Mouse (Mus musculus) embryonic facial prominence, embryonic 14.5 days (tissue): ENCODE results near the gene Aatk. TPM values are rescaled to one million over a fixed set of nuclear protein-coding genes. Genes with fewer than 3 reads are reported as not detected.

Experiments
- ATAC-seq: fragments of 200-750 bp; cut with Nextera tagmentation; 2 replicates; pipeline ENCODE4 v1.8.0; 2017; ENCODE audit warnings: low read depth, moderate number of reproducible peaks, moderate TSS enrichment
- DNase-seq: peaks from one replicate; pipeline ENCODE4 v3.0.0-alpha.2; 2015; ENCODE audit warnings: low spot score
- H3K27ac ChIP-seq: fragments of 300-500 bp; sonication (generic); replicated peaks from 2 replicates; pipeline ENCODE4 v1.5.1; 2014; ENCODE audit warnings: low read depth, mild to moderate bottlenecking, low read length, moderate library complexity
- H3K27me3 ChIP-seq: fragments of 300-500 bp; sonication (generic); replicated peaks from 2 replicates; pipeline ENCODE4 v1.6.1; 2014; ENCODE audit warnings: low read length; ENCODE audit not compliant: control insufficient read depth, insufficient read depth
- H3K36me3 ChIP-seq: fragments of 300-500 bp; sonication (generic); 2 replicates; pipeline ENCODE4 v1.6.1; 2014; ENCODE audit warnings: low read length, mixed read lengths; ENCODE audit not compliant: control insufficient read depth, insufficient read depth
- H3K4me1 ChIP-seq: fragments of 300-500 bp; sonication (generic); 2 replicates; pipeline ENCODE4 v1.6.1; 2014; ENCODE audit warnings: antibody characterized with exemption, low read length; ENCODE audit not compliant: control insufficient read depth, insufficient read depth
- H3K4me2 ChIP-seq: fragments of 300-500 bp; sonication (generic); 2 replicates; pipeline ENCODE4 v1.6.1; 2014; ENCODE audit warnings: low read depth, mild to moderate bottlenecking, low read length, moderate library complexity, mixed read lengths
- H3K4me3 ChIP-seq: fragments of 300-500 bp; sonication (generic); 2 replicates; pipeline ENCODE4 v1.5.1; 2014; ENCODE audit warnings: low read depth, mild to moderate bottlenecking, low read length
- H3K9ac ChIP-seq: fragments of 300-500 bp; sonication (generic); 2 replicates; pipeline ENCODE4 v1.6.1; 2014; ENCODE audit warnings: low read depth, mild to moderate bottlenecking, low read length, moderate library complexity, mixed read lengths
- H3K9me3 ChIP-seq: fragments of 300-500 bp; sonication (generic); 2 replicates; pipeline ENCODE4 v1.6.1; 2016; ENCODE audit warnings: low read length; ENCODE audit not compliant: control insufficient read depth
- WGBS: fragments of 180-500 bp; shearing (Covaris S2); extraction: QIAGEN DNeasy Blood & Tissue Kit; methylation state at CpG from one replicate; pipeline ENCODE4 v1.1.7; 2014; 5-methylcytosine and 5-hydroxymethylcytosine counted together
- microRNA counts: library from miRNA; unstranded; fragments of <30 nt; microRNA quantifications from one replicate; lab custom pipeline; 2017
- microRNA-seq: library from miRNA; unstranded; fragments of <30 nt; microRNA quantifications from one replicate; pipeline ENCODE4, GENCODE M21; 2016; ENCODE audit warnings: borderline number of aligned reads
- polyA plus RNA-seq: library from polyadenylated mRNA; unstranded; fragments of >200 nt; fragmentation: Nextera tagmentation; extraction: Ambion mirVana; gene quantifications from 2 replicates; pipeline ENCODE4 v1.2.1, GENCODE M21; 2014

Gene Aatk
- polyA plus RNA-seq, 1 experiment from 2014 or later = 10.8 TPM

GRCm38 (mm10) chr11:119967401-119967800 is 79.6 kb downstream of the Aatk start:
- no peak overlapping the region for H3K27ac ChIP-seq
- no peaks in the 10 kb centered on the region for H3K4me1 ChIP-seq
- H3K9me3 ChIP-seq = no peaks in the 10 kb centered on the region
- H3K4me3 ChIP-seq = no peak overlapping the region
- H3K36me3 ChIP-seq = 0 out of 2 replicates have a peak, but pooled peaks cover 19% of the 10 kb centered on the region
- H3K4me2 ChIP-seq = no peak overlapping the region
- H3K27me3 ChIP-seq = no peaks in the 10 kb centered on the region
- ATAC-seq (no peak), DNase-seq (no peak)
- H3K9ac ChIP-seq = no peak overlapping the region
- WGBS = 65% methylated on average over 8 of the region's 8 CpGs

GRCm38 (mm10) chr11:119966294-119966693 is 80.7 kb downstream of the Aatk start:
- no peak overlapping the region for H3K4me2 ChIP-seq
- peaks cover 19% of the 10 kb centered on the region; the same call in 1 of the 2 replicates for H3K36me3 ChIP-seq
- no peak overlapping the region for H3K4me3 ChIP-seq
- ATAC-seq (peak; percentile 74), DNase-seq (peak; percentile 78)
- H3K9me3 ChIP-seq = no peaks in the 10 kb centered on the region
- H3K27ac ChIP-seq = no peak overlapping the region; the same call in 1 of the 2 replicates
- no peaks in the 10 kb centered on the region for H3K27me3 ChIP-seq
- H3K9ac ChIP-seq = no peak overlapping the region
- 76% methylated on average over 6 of the region's 6 CpGs for WGBS
- H3K4me1 ChIP-seq = no peaks in the 10 kb centered on the region

GRCm38 (mm10) chr11:119965053-119965452 is 81.9 kb downstream of the Aatk start:
- H3K36me3 ChIP-seq = peaks cover 22% of the 10 kb centered on the region; the same call in 1 of the 2 replicates
- no peaks in the 10 kb centered on the region for H3K27me3 ChIP-seq
- H3K9ac ChIP-seq = 0 out of 2 replicates have a peak overlapping the region, but pooled peaks have one; percentile 8
- ATAC-seq (no peak), DNase-seq (no peak)
- H3K4me3 ChIP-seq = no peak overlapping the region
- 34% methylated on average over 9 of the region's 9 CpGs for WGBS
- H3K27ac ChIP-seq = no peak overlapping the region
- H3K9me3 ChIP-seq = no peaks in the 10 kb centered on the region
- H3K4me2 ChIP-seq = no peak overlapping the region
- H3K4me1 ChIP-seq = no peaks in the 10 kb centered on the region

DNA sequence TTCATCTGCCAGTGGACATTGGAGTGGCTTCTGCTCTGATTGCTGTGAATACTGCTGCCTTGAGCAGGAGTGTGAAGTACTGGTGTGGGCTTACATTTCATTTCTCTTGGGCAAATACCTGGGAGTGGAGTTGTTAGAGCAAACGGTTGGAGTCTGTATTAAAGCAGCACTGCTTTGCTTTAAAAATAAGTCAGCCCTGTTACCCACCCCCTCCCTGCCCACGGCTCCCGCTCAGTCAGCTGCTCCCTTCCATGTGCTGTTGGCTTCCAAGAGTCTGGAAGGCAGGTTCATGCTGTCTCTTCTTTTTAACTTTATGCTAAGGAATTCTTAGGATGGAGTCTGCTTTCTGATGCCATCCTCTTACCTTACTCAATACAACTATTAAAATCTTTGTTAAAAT is 85.5 kb downstream of the Aatk start:
- Histone ChIP-seq H3K9me3 (no peaks in the 10 kb centered on the region), H3K36me3 (peaks cover 14% of the 10 kb centered on the region; the same call in 1 of the 2 replicates), H3K4me3 (no peak overlapping the region), H3K27me3 (no peaks in the 10 kb centered on the region), H3K4me1 (no peaks in the 10 kb centered on the region), H3K27ac (no peak overlapping the region), H3K4me2 (no peak overlapping the region), H3K9ac (no peak overlapping the region)
- no peak for DNase-seq
- WGBS = 56% methylated on average over 3 of the region's 3 CpGs
- no peak for ATAC-seq

DNA sequence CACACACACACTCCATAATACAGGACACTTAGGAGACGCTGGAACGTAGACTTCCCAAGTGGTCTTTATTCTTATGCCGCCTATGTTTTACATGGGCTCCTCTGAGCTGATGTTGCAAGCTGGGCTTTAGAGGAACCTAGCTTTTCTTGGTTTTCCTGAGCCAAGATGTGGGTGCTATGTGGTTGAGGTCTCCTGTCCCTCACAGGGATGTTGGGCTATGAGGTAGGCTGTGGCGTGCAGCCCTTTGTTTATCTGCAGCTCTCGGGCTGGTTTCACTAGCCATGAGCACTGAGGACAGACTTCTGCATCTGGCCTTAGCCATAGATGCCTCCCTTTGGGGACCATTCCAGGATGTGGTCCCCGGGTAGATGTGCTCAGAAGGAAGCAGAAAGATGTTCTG is 86.3 kb downstream of the Aatk start:
- H3K4me3 ChIP-seq = no peak overlapping the region
- ATAC-seq = no peak
- WGBS = 82% methylated on average over 6 of the region's 6 CpGs

GRCm38 (mm10) chr11:119959714-119960113 is 87.3 kb downstream of the Aatk start:
- Histone ChIP-seq H3K9ac (no peak overlapping the region), H3K9me3 (no peaks in the 10 kb centered on the region), H3K27ac (no peak overlapping the region), H3K4me1 (no peaks in the 10 kb centered on the region), H3K27me3 (no peaks in the 10 kb centered on the region), H3K4me3 (no peak overlapping the region), H3K36me3 (peaks cover 14% of the 10 kb centered on the region; the same call in 1 of the 2 replicates), H3K4me2 (no peak overlapping the region)
- 82% methylated on average over 4 of the region's 4 CpGs for WGBS
- no peak for DNase-seq
- ATAC-seq = no peak

More for the DNA sequence above, 86.3 kb downstream of the Aatk start:
- no peaks in the 10 kb centered on the region for H3K9me3 ChIP-seq
- H3K4me1 ChIP-seq = no peaks in the 10 kb centered on the region
- no peak overlapping the region for H3K4me2 ChIP-seq
- H3K9ac ChIP-seq = no peak overlapping the region
- no peaks in the 10 kb centered on the region for H3K27me3 ChIP-seq
- H3K27ac ChIP-seq = no peak overlapping the region
- peaks cover 14% of the 10 kb centered on the region; the same call in 1 of the 2 replicates for H3K36me3 ChIP-seq
- DNase-seq = no peak

GRCm38 (mm10) chr11:119958856-119959255 is 88.1 kb downstream of the Aatk start:
- no peak for DNase-seq
- WGBS = 85% methylated on average over 7 of the region's 7 CpGs

More at GRCm38 (mm10) chr11:119958856-119959255, 88.1 kb downstream of the Aatk start:
- Histone ChIP-seq H3K9me3 (no peaks in the 10 kb centered on the region), H3K27me3 (no peaks in the 10 kb centered on the region), H3K4me2 (no peak overlapping the region), H3K27ac (no peak overlapping the region), H3K4me3 (no peak overlapping the region), H3K9ac (no peak overlapping the region), H3K36me3 (peaks cover 10% of the 10 kb centered on the region; the same call in 1 of the 2 replicates), H3K4me1 (no peaks in the 10 kb centered on the region)
- ATAC-seq = no peak

MicroRNA genes within 50 kb of the gene (microRNA counts, 519-probe panel; counts per million panel counts)
- microRNA mmu-miR-338-3p (lab: Ali Mortazavi, UCI) (2,781 counts per million, percentile 61 among the panel's probes with 10 or more counts), microRNA mmu-miR-338-5p (lab: Ali Mortazavi, UCI) (2,196 counts per million, percentile 30 among the panel's probes with 10 or more counts)

Small RNA genes lying within 50 kb of the gene (microRNA-seq; reads per million reads assigned to microRNA genes)
- gene Gm25948 (not detected), gene Mir3065 (not detected), gene Mir338 (not detected)

Other genes with a start within 250 kb of the Aatk start
- gene Chmp6, start 133.7 kb downstream of the Aatk start, polyA plus RNA-seq = 77.9 and 89.3 TPM in 2 replicates
- 22.1 and 26.5 TPM in 2 replicates for gene Baiap2, start 104.4 kb downstream of the Aatk start, polyA plus RNA-seq
- 23.7 and 28.2 TPM in 2 replicates for gene Cep131, start 39.7 kb upstream of the Aatk start, polyA plus RNA-seq
- 13.1 and 14.1 TPM in 2 replicates for gene Tepsin, start 51.6 kb upstream of the Aatk start, polyA plus RNA-seq
- 76.4 and 88.7 TPM in 2 replicates for gene Ndufaf8, start 51.8 kb upstream of the Aatk start, polyA plus RNA-seq
- gene Slc38a10, start 104.2 kb upstream of the Aatk start, polyA plus RNA-seq = 78.8 and 86.4 TPM in 2 replicates
- 11.1 and 12.0 TPM in 2 replicates for gene Bahcc1, start 185.8 kb upstream of the Aatk start, polyA plus RNA-seq